ENCODE assay signal across 8 mouse cellular contexts in genomic region chr17:49951856-49952607, GRCm38 (mm10).
A peak's percentile ranks its signal among the peaks of the same experiment; 100 is the strongest.
DNase-seq lines count a peak whose midpoint lies in the region; ATAC-seq and TF ChIP-seq lines count a peak whose summit lies in the region.

No protein-coding gene starts in this region.

- intact Hi-C loops in heart, postnatal 36 days (cut with DNase I): loop anchor here (1.0 to 5.0 kb wide), 4 partner anchors 15 to 845 kb away; no protein-coding TSS in a partner anchor

- WGBS in forebrain, embryonic 11.5 days: 33% methylated on average over 22 of the region's 22 CpGs
- 59% methylated on average over 22 of the region's 22 CpGs for WGBS in limb, embryonic 10.5 days
- 35% methylated on average over 22 of the region's 22 CpGs for WGBS in midbrain, embryonic 11.5 days

- no peak for TF ChIP-seq CTCF in testis, adult 2 months (IDR thresholded peaks at IDR 0.05; ENCODE audit: control insufficient read depth, insufficient read depth, insufficient replicate concordance, low read depth, low read length)

- H3K4me3 ChIP-seq in testis, adult 2 months (ENCODE audit: control insufficient read depth, low read depth, low read length): peak overlapping the region; percentile 47
- H3K4me3 ChIP-seq in forebrain, embryonic 11.5 days (ENCODE audit: low read depth, low read length): peak overlapping the region; percentile 8; the same call in 1 of the 2 replicates
- 0 out of 2 replicates have a peak overlapping the region, but pooled peaks have one; percentile 10 for H3K4me3 ChIP-seq in limb, embryonic 10.5 days
- peak overlapping the region; percentile 11; the same call in 1 of the 2 replicates for H3K4me3 ChIP-seq in midbrain, embryonic 11.5 days (ENCODE audit: low read depth, low read length)

- no peaks in the 10 kb centered on the region for H3K9me3 ChIP-seq in forebrain, embryonic 11.5 days (ENCODE audit: control insufficient read depth, low read length)
- H3K9me3 ChIP-seq in limb, embryonic 10.5 days (replicated peaks): no peaks in the 10 kb centered on the region
- no peaks in the 10 kb centered on the region for H3K9me3 ChIP-seq in midbrain, embryonic 11.5 days (ENCODE audit: control insufficient read depth, low read length)

- no peak for TF ChIP-seq POLR2A in testis, adult 2 months (IDR thresholded peaks at IDR 0.05; ENCODE audit: control insufficient read depth, low read depth, low read length)

- H3K9ac ChIP-seq in forebrain, embryonic 11.5 days (ENCODE audit: low read length): peak overlapping the region; percentile 10; the same call in 1 of the 2 replicates
- H3K9ac ChIP-seq in midbrain, embryonic 11.5 days (ENCODE audit: low read length): peak overlapping the region; percentile 38; the same call in 1 of the 2 replicates

- ATAC-seq in forebrain, embryonic 11.5 days (replicated peaks; ENCODE audit: low FRiP score): peak; percentile 72
- peak; percentile 63 for ATAC-seq in midbrain, embryonic 11.5 days (ENCODE audit: low FRiP score)

- no peak overlapping the region for H3K27ac ChIP-seq in testis, adult 2 months (ENCODE audit: control insufficient read depth, insufficient read depth, low read depth, low read length)
- no peak overlapping the region for H3K27ac ChIP-seq in forebrain, embryonic 11.5 days (ENCODE audit: low read depth, low read length)
- H3K27ac ChIP-seq in limb, embryonic 10.5 days: peak overlapping the region; percentile 58; the same call in 1 of the 2 replicates
- no peak overlapping the region for H3K27ac ChIP-seq in midbrain, embryonic 11.5 days (ENCODE audit: low read depth, low read length)

- no peaks in the 10 kb centered on the region for H3K27me3 ChIP-seq in testis, adult 2 months (ENCODE audit: control insufficient read depth, insufficient read depth, low read length)
- H3K27me3 ChIP-seq in forebrain, embryonic 11.5 days (ENCODE audit: control insufficient read depth, insufficient read depth, low read length): no peaks in the 10 kb centered on the region
- no peaks in the 10 kb centered on the region for H3K27me3 ChIP-seq in limb, embryonic 10.5 days (ENCODE audit: low read depth, poor library complexity, severe bottlenecking)
- peaks cover 2% of the 10 kb centered on the region; the same call in 1 of the 2 replicates for H3K27me3 ChIP-seq in midbrain, embryonic 11.5 days (ENCODE audit: control insufficient read depth, insufficient read depth, low read length)

- no peaks in the 10 kb centered on the region for H3K36me3 ChIP-seq in testis, adult 2 months (ENCODE audit: control insufficient read depth, insufficient read depth, low read length)
- no peaks in the 10 kb centered on the region for H3K36me3 ChIP-seq in forebrain, embryonic 11.5 days (ENCODE audit: control insufficient read depth, insufficient read depth, low read length)
- H3K36me3 ChIP-seq in limb, embryonic 10.5 days: no peaks in the 10 kb centered on the region
- H3K36me3 ChIP-seq in midbrain, embryonic 11.5 days (ENCODE audit: control insufficient read depth, insufficient read depth, low read length): no peaks in the 10 kb centered on the region

- no peak for DNase-seq in testis, postnatal 14 days (ENCODE audit: low spot score)
- peak; percentile 57 for DNase-seq in forebrain, embryonic 11.5 days (ENCODE audit: low spot score)
- peak; percentile 40 to 46 for DNase-seq in heart, postnatal 36 days
- no peak for DNase-seq in limb, embryonic 10.5 days (ENCODE audit: low spot score)
- peak; percentile 94 for DNase-seq in midbrain, embryonic 11.5 days (ENCODE audit: low spot score, missing footprints)
- DNase-seq in urinary bladder, postnatal 4 days (ENCODE audit: low spot score in 2 of 2): no peak
- DNase-seq in urinary bladder, postnatal 10 days (ENCODE audit: low spot score): no peak

- no peaks in the 10 kb centered on the region; the same call in 1 of the 2 replicates for H3K4me1 ChIP-seq in testis, adult 2 months (ENCODE audit: control insufficient read depth, insufficient read depth, low read length)
- H3K4me1 ChIP-seq in forebrain, embryonic 11.5 days (replicated peaks; ENCODE audit: control insufficient read depth, insufficient read depth, low read length): 0 out of 2 replicates have a peak, but pooled peaks cover 1% of the 10 kb centered on the region
- H3K4me1 ChIP-seq in limb, embryonic 10.5 days: no peaks in the 10 kb centered on the region
- H3K4me1 ChIP-seq in midbrain, embryonic 11.5 days (ENCODE audit: control insufficient read depth, insufficient read depth, low read length): peaks cover 6% of the 10 kb centered on the region; the same call in 1 of the 2 replicates

- H3K4me2 ChIP-seq in forebrain, embryonic 11.5 days (ENCODE audit: low read depth, low read length, severe bottlenecking): peak overlapping the region; percentile 45
- peak overlapping the region; percentile 40 for H3K4me2 ChIP-seq in midbrain, embryonic 11.5 days

Comparison
In these comparisons a context has a peak if more than half of its experiments do, and no peak if none do; other contexts are left out.
1. DNase-seq: peak in forebrain, embryonic 11.5 days (single experiment), heart, postnatal 36 days (2 of 2) and midbrain, embryonic 11.5 days (single experiment); none in testis, postnatal 14 days (single experiment), limb, embryonic 10.5 days (single experiment), urinary bladder, postnatal 4 days (0 of 2) and urinary bladder, postnatal 10 days (single experiment).
2. Peak in every context shown above with its lines, with median percentiles within 50 percentile points of each other: H3K4me3 ChIP-seq.